Mouse (Mus musculus): ENCODE results near the gene C2cd2l. TPM values are rescaled to one million over a fixed set of nuclear protein-coding genes. Genes with fewer than 3 reads are reported as not detected.

The C2cd2l gene
- polyA plus RNA-seq, 1 experiment: 5.1 TPM

GRCm38 (mm10) chr9:44343781-44344421, 23.8 kb upstream of the C2cd2l start, which contains the start of gene Hmbs:
Hmbs (minus strand) TSS chr9:44344228.
- Histone ChIP-seq H3K27me3 (ENCODE audit: control insufficient read depth, insufficient read depth, low read length, poor library complexity, severe bottlenecking) (no peaks in the 10 kb centered on the region), H3K36me3 (ENCODE audit: control insufficient read depth, insufficient read depth, low read length, poor library complexity, severe bottlenecking) (peaks cover 4% of the 10 kb centered on the region; the same call in 1 of the 2 replicates), H3K9ac (ENCODE audit: low read depth, poor library complexity, severe bottlenecking) (peak within 1 kb of the TSS; percentile 77), H3K9me3 (replicated peaks; ENCODE audit: control insufficient read depth, insufficient read depth, low read length, poor library complexity, severe bottlenecking) (no peaks in the 10 kb centered on the region), H3K27ac (ENCODE audit: insufficient read depth, low read length) (peak within 1 kb of the TSS; percentile 72), H3K4me3 (ENCODE audit: low read depth, low read length) (peak within 1 kb of the TSS; percentile 75), H3K4me1 (ENCODE audit: control insufficient read depth, insufficient read depth, low read length) (peaks cover 10% of the 10 kb centered on the region)
- 0 out of 2 replicates have a peak, but pooled peaks have one; percentile 40 for TF ChIP-seq EP300 (IDR thresholded peaks at IDR 0.05; ENCODE audit: insufficient read depth, low read depth, low read length)
- TF ChIP-seq CTCF (IDR thresholded peaks at IDR 0.05; ENCODE audit: low read depth, low read length): no peak
- peak; percentile 50 for TF ChIP-seq POLR2A (IDR thresholded peaks at IDR 0.05; ENCODE audit: insufficient read depth, low read length)

- peak overlapping the region; percentile 77 for H3K9ac ChIP-seq (ENCODE audit: low read depth, poor library complexity, severe bottlenecking)
- H3K4me1 ChIP-seq (ENCODE audit: control insufficient read depth, insufficient read depth, low read length): peaks cover 10% of the 10 kb centered on the region
- no peaks in the 10 kb centered on the region for H3K9me3 ChIP-seq (replicated peaks; ENCODE audit: control insufficient read depth, insufficient read depth, low read length, poor library complexity, severe bottlenecking)
- no peak for TF ChIP-seq EP300 (IDR thresholded peaks at IDR 0.05; ENCODE audit: insufficient read depth, low read depth, low read length)
- peaks cover 4% of the 10 kb centered on the region for H3K36me3 ChIP-seq (ENCODE audit: control insufficient read depth, insufficient read depth, low read length, poor library complexity, severe bottlenecking)
- peak overlapping the region; percentile 42; the same call in 1 of the 2 replicates for H3K27ac ChIP-seq (ENCODE audit: insufficient read depth, low read length)
- H3K4me3 ChIP-seq (ENCODE audit: low read depth, low read length): peak overlapping the region; percentile 75
- no peaks in the 10 kb centered on the region for H3K27me3 ChIP-seq (ENCODE audit: control insufficient read depth, insufficient read depth, low read length, poor library complexity, severe bottlenecking)
Measured at GRCm38 (mm10) chr9:44343290-44343689, 23.2 kb upstream of the C2cd2l start.

GRCm38 (mm10) chr9:44342605-44343004, 22.5 kb upstream of the C2cd2l start:
- no peaks in the 10 kb centered on the region for H3K9me3 ChIP-seq (replicated peaks; ENCODE audit: control insufficient read depth, insufficient read depth, low read length, poor library complexity, severe bottlenecking)
- H3K36me3 ChIP-seq (ENCODE audit: control insufficient read depth, insufficient read depth, low read length, poor library complexity, severe bottlenecking): no peaks in the 10 kb centered on the region; the same call in 1 of the 2 replicates
- no peak overlapping the region for H3K9ac ChIP-seq (ENCODE audit: low read depth, poor library complexity, severe bottlenecking)
- TF ChIP-seq CTCF (IDR thresholded peaks at IDR 0.05; ENCODE audit: low read depth, low read length) (no peak), POLR2A (IDR thresholded peaks at IDR 0.05; ENCODE audit: insufficient read depth, low read length) (no peak)
- H3K27ac ChIP-seq (ENCODE audit: insufficient read depth, low read length): no peak overlapping the region
- H3K27me3 ChIP-seq (ENCODE audit: control insufficient read depth, insufficient read depth, low read length, poor library complexity, severe bottlenecking): no peaks in the 10 kb centered on the region
- H3K4me1 ChIP-seq (ENCODE audit: control insufficient read depth, insufficient read depth, low read length): peaks cover 10% of the 10 kb centered on the region
- no peak overlapping the region for H3K4me3 ChIP-seq (ENCODE audit: low read depth, low read length)

- H3K4me1 ChIP-seq (ENCODE audit: control insufficient read depth, insufficient read depth, low read length): peaks cover 6% of the 10 kb centered on the region
- H3K27ac ChIP-seq (ENCODE audit: insufficient read depth, low read length): no peak overlapping the region
- no peak overlapping the region for H3K4me3 ChIP-seq (ENCODE audit: low read depth, low read length)
- H3K36me3 ChIP-seq (ENCODE audit: control insufficient read depth, insufficient read depth, low read length, poor library complexity, severe bottlenecking): no peaks in the 10 kb centered on the region; the same call in none of the 2 replicates
- TF ChIP-seq POLR2A (IDR thresholded peaks at IDR 0.05; ENCODE audit: insufficient read depth, low read length) (no peak), CTCF (IDR thresholded peaks at IDR 0.05; ENCODE audit: low read depth, low read length) (no peak), EP300 (IDR thresholded peaks at IDR 0.05; ENCODE audit: insufficient read depth, low read depth, low read length) (no peak)
- H3K9me3 ChIP-seq (replicated peaks; ENCODE audit: control insufficient read depth, insufficient read depth, low read length, poor library complexity, severe bottlenecking): no peaks in the 10 kb centered on the region
- H3K27me3 ChIP-seq (ENCODE audit: control insufficient read depth, insufficient read depth, low read length, poor library complexity, severe bottlenecking): no peaks in the 10 kb centered on the region
- H3K9ac ChIP-seq (ENCODE audit: low read depth, poor library complexity, severe bottlenecking): no peak overlapping the region
Measured at GRCm38 (mm10) chr9:44342173-44342572, 22.1 kb upstream of the C2cd2l start.

- TF ChIP-seq EP300 (IDR thresholded peaks at IDR 0.05; ENCODE audit: insufficient read depth, low read depth, low read length): no peak
- no peak for TF ChIP-seq CTCF (IDR thresholded peaks at IDR 0.05; ENCODE audit: low read depth, low read length)
- no peak for TF ChIP-seq POLR2A (IDR thresholded peaks at IDR 0.05; ENCODE audit: insufficient read depth, low read length)
- H3K9me3 ChIP-seq (replicated peaks; ENCODE audit: control insufficient read depth, insufficient read depth, low read length, poor library complexity, severe bottlenecking): no peaks in the 10 kb centered on the region
- no peak overlapping the region for H3K9ac ChIP-seq (ENCODE audit: low read depth, poor library complexity, severe bottlenecking)
- peaks cover 7% of the 10 kb centered on the region for H3K36me3 ChIP-seq (ENCODE audit: control insufficient read depth, insufficient read depth, low read length, poor library complexity, severe bottlenecking)
- no peak overlapping the region for H3K27ac ChIP-seq (ENCODE audit: insufficient read depth, low read length)
- H3K4me1 ChIP-seq (ENCODE audit: control insufficient read depth, insufficient read depth, low read length): peaks cover 5% of the 10 kb centered on the region
- no peak overlapping the region for H3K4me3 ChIP-seq (ENCODE audit: low read depth, low read length)
- no peaks in the 10 kb centered on the region for H3K27me3 ChIP-seq (ENCODE audit: control insufficient read depth, insufficient read depth, low read length, poor library complexity, severe bottlenecking)
Measured at GRCm38 (mm10) chr9:44341487-44341886, 21.4 kb upstream of the C2cd2l start.

GRCm38 (mm10) chr9:44338574-44338973, 18.5 kb upstream of the C2cd2l start:
- no peak overlapping the region for H3K4me3 ChIP-seq (ENCODE audit: low read depth, low read length)
- H3K36me3 ChIP-seq (ENCODE audit: control insufficient read depth, insufficient read depth, low read length, poor library complexity, severe bottlenecking): peaks cover 18% of the 10 kb centered on the region
- no peaks in the 10 kb centered on the region for H3K27me3 ChIP-seq (ENCODE audit: control insufficient read depth, insufficient read depth, low read length, poor library complexity, severe bottlenecking)

More at GRCm38 (mm10) chr9:44338574-44338973, 18.5 kb upstream of the C2cd2l start:
- H3K9me3 ChIP-seq (replicated peaks; ENCODE audit: control insufficient read depth, insufficient read depth, low read length, poor library complexity, severe bottlenecking): no peaks in the 10 kb centered on the region
- TF ChIP-seq POLR2A (IDR thresholded peaks at IDR 0.05; ENCODE audit: insufficient read depth, low read length): no peak
- TF ChIP-seq EP300 (IDR thresholded peaks at IDR 0.05; ENCODE audit: insufficient read depth, low read depth, low read length): no peak
- TF ChIP-seq CTCF (IDR thresholded peaks at IDR 0.05; ENCODE audit: low read depth, low read length): no peak
- no peak overlapping the region for H3K27ac ChIP-seq (ENCODE audit: insufficient read depth, low read length)
- no peak overlapping the region for H3K9ac ChIP-seq (ENCODE audit: low read depth, poor library complexity, severe bottlenecking)
- peaks cover 3% of the 10 kb centered on the region for H3K4me1 ChIP-seq (ENCODE audit: control insufficient read depth, insufficient read depth, low read length)
